Mouse (Mus musculus) midbrain, embryonic 12.5 days (tissue): ENCODE measurements around the gene Sec24a. TPM values are rescaled to one million over a fixed set of nuclear protein-coding genes. Genes with fewer than 3 reads are reported as not detected.

Source experiments
- ATAC-seq: fragments of 200-750 bp; cut with Nextera tagmentation; 2 replicates; pipeline ENCODE4 v1.8.0; 2017; ENCODE audit warnings: low read depth, moderate TSS enrichment, moderate library complexity; ENCODE audit not compliant: low FRiP score
- H3K27ac ChIP-seq: fragments of 300-500 bp; sonication (generic); replicated peaks from 2 replicates; pipeline ENCODE4 v1.5.1; 2016; ENCODE audit warnings: mild to moderate bottlenecking
- H3K27me3 ChIP-seq: fragments of 300-500 bp; sonication (generic); 2 replicates; pipeline ENCODE4 v1.6.1; 2016; ENCODE audit warnings: mild to moderate bottlenecking
- H3K36me3 ChIP-seq: fragments of 300-500 bp; sonication (generic); 2 replicates; pipeline ENCODE4 v1.6.1; 2016
- H3K4me1 ChIP-seq: fragments of 300-500 bp; sonication (generic); 2 replicates; pipeline ENCODE4 v1.6.1; 2016
- H3K4me2 ChIP-seq: fragments of 300-500 bp; sonication (generic); replicated peaks from 2 replicates; pipeline ENCODE4 v1.6.1; 2016; ENCODE audit warnings: mild to moderate bottlenecking, moderate library complexity
- H3K4me3 ChIP-seq: fragments of 300-500 bp; sonication (generic); 2 replicates; pipeline ENCODE4 v1.5.1; 2016; ENCODE audit warnings: mild to moderate bottlenecking
- H3K9ac ChIP-seq: fragments of 300-500 bp; sonication (generic); replicated peaks from 2 replicates; pipeline ENCODE4 v1.6.1; 2016; ENCODE audit warnings: mild to moderate bottlenecking, moderate library complexity
- H3K9me3 ChIP-seq: fragments of 300-500 bp; sonication (generic); 2 replicates; pipeline ENCODE4 v1.6.1; 2016; ENCODE audit warnings: mild to moderate bottlenecking
- WGBS: fragments of 180-500 bp; shearing (Covaris S2); methylation state at CpG from one replicate; pipeline ENCODE4 v1.1.7; 2016; 5-methylcytosine and 5-hydroxymethylcytosine counted together
- polyA plus RNA-seq: library from polyadenylated mRNA; unstranded; fragments of >200 nt; fragmentation: Nextera tagmentation; extraction: Ambion mirVana; gene quantifications from 2 replicates; pipeline ENCODE4 v1.2.1, GENCODE M21; 2016

The Sec24a gene
- polyA plus RNA-seq, 1 experiment from 2014 or later: 15.8 TPM

DNA sequence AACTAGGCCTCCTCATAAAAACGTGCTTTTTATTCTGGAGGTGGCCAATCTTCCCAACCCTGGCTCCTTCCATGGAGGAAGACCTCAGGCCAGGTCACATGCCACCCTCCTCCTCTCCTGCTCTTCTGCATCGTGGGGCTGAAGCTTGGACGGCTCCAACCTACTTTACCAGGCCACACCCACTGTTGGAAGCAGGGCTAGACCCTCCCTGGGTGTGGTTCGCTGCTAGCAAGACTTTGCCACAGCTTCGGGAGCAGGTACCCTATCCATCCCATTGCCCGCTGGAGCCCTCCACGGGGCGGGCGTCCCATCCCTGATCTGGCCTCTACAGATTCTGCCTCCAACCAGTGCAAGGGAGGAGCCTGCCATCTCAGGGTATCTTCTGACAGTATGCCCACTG is 120.2 kb downstream of the Sec24a start:
- H3K27me3 ChIP-seq: peaks cover under 1% of the 10 kb centered on the region; the same call in 1 of the 2 replicates
- peaks cover 4% of the 10 kb centered on the region for H3K4me1 ChIP-seq
- no peak overlapping the region for H3K4me2 ChIP-seq
- H3K9ac ChIP-seq: no peak overlapping the region
- ATAC-seq: no peak
- WGBS: 75% methylated on average over 9 of the region's 9 CpGs
- no peak overlapping the region for H3K27ac ChIP-seq
- H3K36me3 ChIP-seq: 0 out of 2 replicates have a peak, but pooled peaks cover 3% of the 10 kb centered on the region
- no peaks in the 10 kb centered on the region for H3K9me3 ChIP-seq
- H3K4me3 ChIP-seq: no peak overlapping the region

Other genes with a start within 250 kb of the Sec24a start
- 16.5 and 17.7 TPM in 2 replicates for gene Phykpl, start 178.9 kb downstream of the Sec24a start, polyA plus RNA-seq
- gene Hnrnpab, start 156.8 kb downstream of the Sec24a start, polyA plus RNA-seq: 771 and 878 TPM in 2 replicates
- 118 and 128 TPM in 2 replicates for gene Nhp2, start 143.9 kb downstream of the Sec24a start, polyA plus RNA-seq
- 44.3 and 46.8 TPM in 2 replicates for gene Rmnd5b, start 127.7 kb downstream of the Sec24a start, polyA plus RNA-seq
- gene N4bp3, start 112.8 kb downstream of the Sec24a start, polyA plus RNA-seq: 10.7 and 11.8 TPM in 2 replicates
- gene D930048N14Rik, start 112.7 kb downstream of the Sec24a start, polyA plus RNA-seq: 0.51 TPM in 2 replicates
- 103 and 105 TPM in 2 replicates for gene 0610009B22Rik, start 74.8 kb downstream of the Sec24a start, polyA plus RNA-seq
- gene Sar1b, start 53 bp upstream of the Sec24a start, polyA plus RNA-seq: 125 and 129 TPM in 2 replicates
- 0.43 and 0.48 TPM in 2 replicates for gene Jade2, start 94.0 kb upstream of the Sec24a start, polyA plus RNA-seq
- gene Cdkn2aipnl, start 204.0 kb upstream of the Sec24a start, polyA plus RNA-seq: 110 and 117 TPM in 2 replicates
- 232 and 244 TPM in 2 replicates for gene Ube2b, start 237.1 kb upstream of the Sec24a start, polyA plus RNA-seq
- gene Cdkl3, start 240.6 kb upstream of the Sec24a start, polyA plus RNA-seq: 17.2 and 17.9 TPM in 2 replicates